Mouse (Mus musculus) T-helper 17 cell (primary cell): ENCODE measurements around the gene Lrrfip1.

ENCODE experiments used
- in situ Hi-C, 2 experiments: fragments of 300-600 bp; cut with MboI, MseI; formaldehyde crosslinking; loops; 1 replicate in 1 of 2; 2 replicates in 1 of 2; pipeline ENCODE4 v1.15.1; 2025; ENCODE audit warnings: high pct_unique_total_duplicates in 2 of 2

Lrrfip1 gene

GRCm38 (mm10) chr1:90998268-90998890 is at the start of gene Lrrfip1:
Gene Lrrfip1 (plus strand): TSS chr1:90998737.
- in situ Hi-C loops = no loop called here

GRCm38 (mm10) chr1:90949309-90949708 is 49.2 kb upstream of the Lrrfip1 start:
- in situ Hi-C loops = loop anchor here in 1 of 2 experiments (5.0 kb wide), 1 partner anchor 302 kb away; no protein-coding TSS in a partner anchor

GRCm38 (mm10) chr1:90951670-90952069 is 46.9 kb upstream of the Lrrfip1 start:
- in situ Hi-C loops = no loop called here

- in situ Hi-C loops = no loop called here
Measured at GRCm38 (mm10) chr1:90952808-90953207, 45.7 kb upstream of the Lrrfip1 start, which contains the start of gene Prlh. Gene Prlh (plus strand): TSS chr1:90953108.

GRCm38 (mm10) chr1:90953688-90954087 is 44.8 kb upstream of the Lrrfip1 start:
- in situ Hi-C loops = no loop called here

GRCm38 (mm10) chr1:90956245-90957096 is 42.1 kb upstream of the Lrrfip1 start:
- in situ Hi-C loops = loop anchor here in 1 of 2 experiments (5.0 kb wide), 3 partner anchors 49 to 309 kb away; no protein-coding TSS in a partner anchor

GRCm38 (mm10) chr1:90962526-90962925 is 36.0 kb upstream of the Lrrfip1 start:
- in situ Hi-C loops = no loop called here

- in situ Hi-C loops = no loop called here
Measured at GRCm38 (mm10) chr1:90962994-90963393, 35.5 kb upstream of the Lrrfip1 start.

- in situ Hi-C loops = loop anchor here in 1 of 2 experiments (5.0 kb wide), 1 partner anchor 380 kb away; no protein-coding TSS in a partner anchor
Measured at GRCm38 (mm10) chr1:90967583-90967982, 31.0 kb upstream of the Lrrfip1 start.

- in situ Hi-C loops = loop anchor here in 1 of 2 experiments (5.0 kb wide), 1 partner anchor 379 kb away; no protein-coding TSS in a partner anchor
Measured at GRCm38 (mm10) chr1:90968649-90969048, 29.9 kb upstream of the Lrrfip1 start.

GRCm38 (mm10) chr1:90969347-90969784 is 29.2 kb upstream of the Lrrfip1 start, which contains the start of gene Rab17:
Gene Rab17 (minus strand): TSS chr1:90969661.
- in situ Hi-C loops = loop anchor here in 1 of 2 experiments (5.0 kb wide), 1 partner anchor 378 kb away; no protein-coding TSS in a partner anchor

- in situ Hi-C loops = loop anchor here (5.0 to 10.0 kb wide), 3 partner anchors 52 to 377 kb away; no protein-coding TSS in a partner anchor
Measured at GRCm38 (mm10) chr1:90969881-90970390, 28.6 kb upstream of the Lrrfip1 start.

GRCm38 (mm10) chr1:90972911-90973573 is 25.5 kb upstream of the Lrrfip1 start:
- in situ Hi-C loops = loop anchor here in 1 of 2 experiments (5.0 to 10.0 kb wide), 2 partner anchors 49 to 372 kb away; no protein-coding TSS in a partner anchor

GRCm38 (mm10) chr1:90973574-90973911 is 25.0 kb upstream of the Lrrfip1 start:
- in situ Hi-C loops = loop anchor here in 1 of 2 experiments (5.0 to 10.0 kb wide), 2 partner anchors 49 to 371 kb away; no protein-coding TSS in a partner anchor

- in situ Hi-C loops = loop anchor here (5.0 to 10.0 kb wide), 4 partner anchors 47 to 370 kb away; no protein-coding TSS in a partner anchor
Measured at GRCm38 (mm10) chr1:90974906-90975649, 23.5 kb upstream of the Lrrfip1 start.

GRCm38 (mm10) chr1:90975960-90976359 is 22.6 kb upstream of the Lrrfip1 start:
- in situ Hi-C loops = loop anchor here (5.0 to 10.0 kb wide), 3 partner anchors 126 to 369 kb away; no protein-coding TSS in a partner anchor

- in situ Hi-C loops = loop anchor here in 1 of 2 experiments (5.0 to 10.0 kb wide), 2 partner anchors 127 to 1686 kb away; no protein-coding TSS in a partner anchor
Measured at GRCm38 (mm10) chr1:90980638-90981330, 17.8 kb upstream of the Lrrfip1 start.

- in situ Hi-C loops = loop anchor here in 1 of 2 experiments (5.0 to 10.0 kb wide), 2 partner anchors 126 to 1687 kb away; no protein-coding TSS in a partner anchor
Measured at GRCm38 (mm10) chr1:90981346-90981745, 17.2 kb upstream of the Lrrfip1 start.

GRCm38 (mm10) chr1:90995916-90996315 is 2.6 kb upstream of the Lrrfip1 start:
- in situ Hi-C loops = no loop called here
